Mouse (Mus musculus): Measurements from ENCODE around the gene Ddost.
"Not testable (repeated sequence)": the region's sequence is repeated elsewhere in the genome, so short reads cannot be mapped to it uniquely, and the experiment has no call there.

Ddost gene

GRCm38 (mm10) chr4:138311595-138311994 is 7.1 kb downstream of the Ddost start:
- no peak for DNase-seq (ENCODE audit: low read depth, low spot score)

GRCm38 (mm10) chr4:138312105-138312504 is 7.6 kb downstream of the Ddost start:
- DNase-seq (ENCODE audit: low read depth, low spot score) = no peak

- DNase-seq (ENCODE audit: low read depth, low spot score) = no peak
Observed at GRCm38 (mm10) chr4:138313021-138313420, 8.5 kb downstream of the Ddost start.

- DNase-seq (ENCODE audit: low read depth, low spot score) = no peak
Observed at GRCm38 (mm10) chr4:138313795-138314194, 9.3 kb downstream of the Ddost start.

GRCm38 (mm10) chr4:138315781-138316180 is 11.3 kb downstream of the Ddost start:
- no peak for DNase-seq (ENCODE audit: low read depth, low spot score)

- no peak for DNase-seq (ENCODE audit: low read depth, low spot score)
Observed at GRCm38 (mm10) chr4:138316369-138316768, 11.8 kb downstream of the Ddost start.

GRCm38 (mm10) chr4:138318509-138319266 is 14.2 kb downstream of the Ddost start:
- peak; percentile 43 for DNase-seq (ENCODE audit: low read depth, low spot score)

- peak; percentile 73 for DNase-seq (ENCODE audit: low read depth, low spot score)
Observed at GRCm38 (mm10) chr4:138319508-138319907, 15.0 kb downstream of the Ddost start.

- no peak for DNase-seq (ENCODE audit: low read depth, low spot score)
Observed at GRCm38 (mm10) chr4:138320711-138321110, 16.2 kb downstream of the Ddost start.

GRCm38 (mm10) chr4:138321488-138321887 is 17.0 kb downstream of the Ddost start:
- DNase-seq (ENCODE audit: low read depth, low spot score) = no peak

GRCm38 (mm10) chr4:138322692-138323091 is 18.2 kb downstream of the Ddost start:
- no peak for DNase-seq (ENCODE audit: low read depth, low spot score)

- no peak for DNase-seq (ENCODE audit: low read depth, low spot score)
Observed at GRCm38 (mm10) chr4:138323753-138324152, 19.2 kb downstream of the Ddost start.

GRCm38 (mm10) chr4:138324451-138324850 is 19.9 kb downstream of the Ddost start:
- no peak for DNase-seq (ENCODE audit: low read depth, low spot score)

- DNase-seq (ENCODE audit: low read depth, low spot score) = peak; percentile 70
Observed at GRCm38 (mm10) chr4:138325466-138326076, 21.0 kb downstream of the Ddost start.

- peak; percentile 65 for DNase-seq (ENCODE audit: low read depth, low spot score)
Observed at GRCm38 (mm10) chr4:138326077-138326695, 21.7 kb downstream of the Ddost start, which contains the start of gene Pink1. Gene Pink1, minus strand, starts transcription at chr4:138326307.

GRCm38 (mm10) chr4:138327155-138327554 is 22.6 kb downstream of the Ddost start:
- not testable (repeated sequence) for DNase-seq (ENCODE audit: low read depth, low spot score)

- no peak for DNase-seq (ENCODE audit: low read depth, low spot score)
Observed at GRCm38 (mm10) chr4:138327891-138328470, 23.5 kb downstream of the Ddost start.

- no peak for DNase-seq (ENCODE audit: low read depth, low spot score)
Observed at GRCm38 (mm10) chr4:138330264-138330671, 25.7 kb downstream of the Ddost start.

- DNase-seq (ENCODE audit: low read depth, low spot score) = no peak
Observed at GRCm38 (mm10) chr4:138331647-138332046, 27.1 kb downstream of the Ddost start.

GRCm38 (mm10) chr4:138333135-138333534 is 28.6 kb downstream of the Ddost start:
- no peak for DNase-seq (ENCODE audit: low read depth, low spot score)

- no peak for DNase-seq (ENCODE audit: low read depth, low spot score)
Observed at GRCm38 (mm10) chr4:138335036-138335435, 30.5 kb downstream of the Ddost start.

- no peak for DNase-seq (ENCODE audit: low read depth, low spot score)
Observed at GRCm38 (mm10) chr4:138335648-138336047, 31.1 kb downstream of the Ddost start.
